ENCODE assay signal across 8 mouse cellular contexts in the genomic region with DNA sequence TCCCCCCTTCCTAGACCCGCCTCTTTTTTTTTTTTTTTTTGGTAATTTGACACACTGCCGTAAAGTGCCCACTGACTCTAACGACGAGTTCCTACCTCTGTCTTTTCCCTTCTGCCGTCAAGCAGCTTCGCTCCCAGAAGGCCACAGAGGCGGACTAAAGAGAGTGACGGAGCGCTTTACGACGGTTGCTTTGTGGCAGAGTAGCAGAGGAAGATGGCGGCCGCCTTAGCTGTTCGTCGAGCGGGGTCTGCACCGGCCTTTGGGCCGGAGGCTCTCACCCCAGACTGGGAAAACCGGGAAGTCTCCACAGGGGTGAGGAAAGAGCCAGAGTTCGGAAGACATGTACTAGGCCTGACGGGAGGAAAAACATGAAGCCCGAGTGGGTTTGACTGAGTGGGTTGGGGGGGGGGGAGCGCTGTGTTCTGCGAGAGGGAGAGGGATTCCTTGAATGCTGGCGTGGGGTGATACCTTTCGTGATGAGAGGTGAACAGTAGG. TPM values are rescaled to one million over a fixed set of nuclear protein-coding genes. Genes with fewer than 3 reads are reported as not detected.
DNase-seq lines count a peak whose midpoint lies in the region; ATAC-seq and TF ChIP-seq lines count a peak whose summit lies in the region.

A gene (plus strand): TSS at position 184 of the 495 bp plus-strand sequence.

- peak within 1 kb of the TSS; percentile 62 for H3K4me2 ChIP-seq in forebrain, postnatal 0 days (ENCODE audit: low read depth)
- H3K4me2 ChIP-seq in lung, embryonic 15.5 days, result peak within 1 kb of the TSS; percentile 80

- H3K27me3 ChIP-seq in MEL (ENCODE audit: control insufficient read depth in 1 of 2, insufficient read depth in 2 of 2, low read length in 2 of 2), result no peaks in the 10 kb centered on the region
- H3K27me3 ChIP-seq in cerebellum, adult 2 months (ENCODE audit: control insufficient read depth, insufficient read depth, low read length), result no peaks in the 10 kb centered on the region
- no peaks in the 10 kb centered on the region for H3K27me3 ChIP-seq in forebrain, postnatal 0 days (ENCODE audit: insufficient read depth, low read length)
- H3K27me3 ChIP-seq in lung, embryonic 15.5 days, result 0 out of 2 replicates have a peak, but pooled peaks cover under 1% of the 10 kb centered on the region

- H3K9me3 ChIP-seq in MEL (replicated peaks; ENCODE audit: insufficient read depth, low read length), result no peaks in the 10 kb centered on the region
- no peaks in the 10 kb centered on the region for H3K9me3 ChIP-seq in forebrain, postnatal 0 days (ENCODE audit: low read length)
- no peaks in the 10 kb centered on the region for H3K9me3 ChIP-seq in lung, embryonic 15.5 days

- H3K36me3 ChIP-seq in MEL (ENCODE audit: control insufficient read depth in 1 of 2, insufficient read depth in 2 of 2, low read length in 2 of 2), result peaks cover 3 to 5% of the 10 kb centered on the region in 2 experiments; a peak in 3 of 4 replicates
- H3K36me3 ChIP-seq in forebrain, postnatal 0 days (ENCODE audit: insufficient read depth), result peaks cover 27% of the 10 kb centered on the region
- H3K36me3 ChIP-seq in lung, embryonic 15.5 days, result peaks cover 29% of the 10 kb centered on the region

- peak in 1 of 2 experiments; percentile 47; a peak in 1 of 4 replicates for TF ChIP-seq EP300 in MEL (IDR thresholded peaks at IDR 0.05; ENCODE audit: low read depth in 1 of 2, low read length in 2 of 2)

- peak within 1 kb of the TSS; percentile 59 for H3K27ac ChIP-seq in MEL (ENCODE audit: control insufficient read depth, low read depth, low read length)
- H3K27ac ChIP-seq in cerebellum, adult 2 months (ENCODE audit: insufficient read depth, low read length), result no peak within 1 kb of the TSS
- peak within 1 kb of the TSS; percentile 42; the same call in 1 of the 2 replicates for H3K27ac ChIP-seq in forebrain, postnatal 0 days (ENCODE audit: low read depth, low read length)
- no peak within 1 kb of the TSS; the same call in 1 of the 2 replicates for H3K27ac ChIP-seq in lung, embryonic 15.5 days

- TF ChIP-seq RAD21 in MEL (IDR thresholded peaks at IDR 0.05; ENCODE audit: low read depth, low read length), result no peak

- peaks cover 13% of the 10 kb centered on the region for H3K79me2 ChIP-seq in MEL (ENCODE audit: control insufficient read depth, insufficient read depth, low read length, poor library complexity)

- under 1% methylated on average over 26 of the region's 26 CpGs for WGBS in cerebellum, adult 2 months
- WGBS in forebrain, postnatal 0 days, result 1% methylated on average over 24 of the region's 26 CpGs
- WGBS in lung, embryonic 15.5 days, result under 1% methylated on average over 25 of the region's 26 CpGs

- peak; percentile 100 for DNase-seq in MEL (ENCODE audit: low read depth, low spot score)
- DNase-seq in cerebellum, adult 2 months, result peak; percentile 91 to 97
- peak; percentile 96 for DNase-seq in forebrain, postnatal 0 days
- DNase-seq in heart, postnatal 4 days, result peak; percentile 90
- DNase-seq in layer of hippocampus, adult 8-10 months (ENCODE audit: low spot score in 2 of 2), result peak; percentile 93 to 95
- peak; percentile 93 for DNase-seq in ovary, adult 18-20 months (ENCODE audit: low spot score)
- DNase-seq in thymus, postnatal 0 days (ENCODE audit: low spot score), result peak; percentile 96

- TF ChIP-seq CTCF in MEL (IDR thresholded peaks at IDR 0.05 in 2 of 3, conservative IDR thresholded peaks at IDR 0.05 in 1 of 3; ENCODE audit: control insufficient read depth in 1 of 3, insufficient read depth in 1 of 3, low read depth in 2 of 3, low read length in 3 of 3, poor library complexity in 1 of 3, severe bottlenecking in 1 of 3), result 0 out of 6 replicates have a peak, but pooled peaks of 1 of the 3 experiments have one; percentile 1
- no peak for TF ChIP-seq CTCF in cerebellum, adult 2 months (IDR thresholded peaks at IDR 0.05; ENCODE audit: borderline replicate concordance, insufficient read depth, low read depth, low read length)
- TF ChIP-seq CTCF in forebrain, postnatal 0 days (IDR thresholded peaks at IDR 0.05; ENCODE audit: low read depth), result no peak

- peaks cover 0 to 7% of the 10 kb centered on the region in 2 experiments; a peak in 1 of 4 replicates for H3K4me1 ChIP-seq in MEL (ENCODE audit: control insufficient read depth in 1 of 2, insufficient read depth in 2 of 2, low read length in 2 of 2)
- peaks cover 6% of the 10 kb centered on the region for H3K4me1 ChIP-seq in cerebellum, adult 2 months (ENCODE audit: control insufficient read depth, insufficient read depth, low read length)
- H3K4me1 ChIP-seq in forebrain, postnatal 0 days (ENCODE audit: insufficient read depth), result peaks cover 7% of the 10 kb centered on the region
- H3K4me1 ChIP-seq in lung, embryonic 15.5 days, result peaks cover 15% of the 10 kb centered on the region

- peak within 1 kb of the TSS; percentile 87 to 89 for H3K4me3 ChIP-seq in MEL (ENCODE audit: control insufficient read depth in 1 of 2, insufficient read depth in 1 of 2, low read depth in 2 of 2, low read length in 2 of 2)
- peak within 1 kb of the TSS; percentile 88 for H3K4me3 ChIP-seq in cerebellum, adult 2 months (replicated peaks; ENCODE audit: insufficient read depth, low read depth, low read length)
- H3K4me3 ChIP-seq in forebrain, postnatal 0 days (ENCODE audit: low read depth, low read length), result peak within 1 kb of the TSS; percentile 51
- H3K4me3 ChIP-seq in lung, embryonic 15.5 days, result peak within 1 kb of the TSS; percentile 72

- peak within 1 kb of the TSS; percentile 91 for H3K9ac ChIP-seq in MEL (ENCODE audit: control insufficient read depth, low read depth, low read length, poor library complexity, severe bottlenecking)
- H3K9ac ChIP-seq in forebrain, postnatal 0 days, result peak within 1 kb of the TSS; percentile 51
- H3K9ac ChIP-seq in lung, embryonic 15.5 days, result peak within 1 kb of the TSS; percentile 64

- TF ChIP-seq POLR2A in MEL (IDR thresholded peaks at IDR 0.05; ENCODE audit: control insufficient read depth in 1 of 2, insufficient read depth in 1 of 2, low read depth in 1 of 2, low read length in 2 of 2, poor library complexity in 1 of 2), result peak; percentile 92 to 97
- TF ChIP-seq POLR2A in cerebellum, adult 2 months (IDR thresholded peaks at IDR 0.05; ENCODE audit: borderline replicate concordance, insufficient read depth, low read length), result peak; percentile 84; the same call in 1 of the 2 replicates

- peak; percentile 98 for ATAC-seq in forebrain, postnatal 0 days
- peak; percentile 92 for ATAC-seq in lung, embryonic 15.5 days (ENCODE audit: borderline replicate concordance, extremely low read depth, low FRiP score, low TSS enrichment)

TF ChIP-seq in MEL, 35 proteins besides CTCF, POLR2A, EP300 and RAD21 (continues in another document):
- TF ChIP-seq BHLHE40 (IDR thresholded peaks at IDR 0.05; ENCODE audit: borderline replicate concordance, low read depth, low read length), result no peak
- peak; percentile 44; the same call in 1 of the 2 replicates for TF ChIP-seq MAX (IDR thresholded peaks at IDR 0.05; ENCODE audit: low read length)
- TF ChIP-seq GABPA (IDR thresholded peaks at IDR 0.05; ENCODE audit: low read depth, low read length), result peak; percentile 81; the same call in 1 of the 2 replicates
- peak; percentile 32; the same call in 1 of the 2 replicates for TF ChIP-seq NRF1 (IDR thresholded peaks at IDR 0.05; ENCODE audit: insufficient read depth, low read depth, low read length, poor library complexity, severe bottlenecking)
- TF ChIP-seq ZMIZ1 (IDR thresholded peaks at IDR 0.05; ENCODE audit: low read depth, low read length), result peak; percentile 95
- TF ChIP-seq POLR2AphosphoS2 (IDR thresholded peaks at IDR 0.05; ENCODE audit: low read length), result peak; percentile 96
- 0 out of 2 replicates have a peak, but pooled peaks have one; percentile 32 for TF ChIP-seq MEF2A (IDR thresholded peaks at IDR 0.05; ENCODE audit: extremely low read depth, insufficient replicate concordance, low read depth, low read length, poor library complexity, severe bottlenecking)
- TF ChIP-seq CHD2 (IDR thresholded peaks at IDR 0.05; ENCODE audit: low read length), result peak; percentile 42; the same call in 1 of the 2 replicates
- TF ChIP-seq HCFC1 (IDR thresholded peaks at IDR 0.05; ENCODE audit: low read depth, low read length), result peak; percentile 96
- peak; percentile 81; the same call in 1 of the 2 replicates for TF ChIP-seq ZKSCAN1 (IDR thresholded peaks at IDR 0.05; ENCODE audit: low read depth, low read length)
- TF ChIP-seq KAT2A (conservative IDR thresholded peaks at IDR 0.05; ENCODE audit: low read depth, low read length), result peak; percentile 98
- TF ChIP-seq TBP (IDR thresholded peaks at IDR 0.05; ENCODE audit: low read depth, low read length), result peak; percentile 88
- TF ChIP-seq CHD1 (IDR thresholded peaks at IDR 0.05; ENCODE audit: low read depth, low read length), result peak; percentile 30; the same call in 1 of the 2 replicates
- no peak for TF ChIP-seq E2F4 (IDR thresholded peaks at IDR 0.05; ENCODE audit: borderline replicate concordance, low read depth, low read length)
- peak; percentile 91 for TF ChIP-seq MAZ (IDR thresholded peaks at IDR 0.05; ENCODE audit: low read depth, low read length)
- no peak for TF ChIP-seq SMC3 (IDR thresholded peaks at IDR 0.05; ENCODE audit: low read depth, low read length)
- TF ChIP-seq POLR2AphosphoS5 (IDR thresholded peaks at IDR 0.05; ENCODE audit: borderline replicate concordance, low read depth, low read length), result no peak
- TF ChIP-seq MYC (IDR thresholded peaks at IDR 0.05; ENCODE audit: low read depth, low read length), result peak; percentile 74; the same call in 1 of the 2 replicates
- peak; percentile 90 for TF ChIP-seq MXI1 (IDR thresholded peaks at IDR 0.05; ENCODE audit: low read depth, low read length)
- TF ChIP-seq ETS1 (IDR thresholded peaks at IDR 0.05; ENCODE audit: low read depth, low read length), result peak; percentile 56
- TF ChIP-seq JUND (IDR thresholded peaks at IDR 0.05; ENCODE audit: low read depth, low read length), result 0 out of 2 replicates have a peak, but pooled peaks have one; percentile 9
- no peak for TF ChIP-seq GATA1 (IDR thresholded peaks at IDR 0.05; ENCODE audit: low read depth, low read length)

RNA-seq across cellular contexts. Expression of the gene that starts here (rescaled TPM):
- 602 and 671 TPM in 2 replicates for total RNA-seq in MEL (2012; rRNA removed)
- polyA plus RNA-seq in MEL (2012; ENCODE audit: insufficient read depth in 1 of 2, insufficient read length in 2 of 2, low read depth in 1 of 2, low replicate concordance in 2 of 2, missing spikeins in 1 of 2), result 100 to 1,000 TPM in 1 of 2 experiments, not detected in 1; 462 TPM
- 319 TPM in 2 replicates for polyA plus RNA-seq in cerebellum, adult 2 months (2012; rRNA removed)
- 428 and 451 TPM in 2 replicates for total RNA-seq in forebrain, postnatal 0 days (2014; rRNA removed)
- 820 and 1,026 TPM in 2 replicates for polyA plus RNA-seq in forebrain, postnatal 0 days (2015; fragmentation: Nextera tagmentation; extraction: Ambion mirVana)
- 100 to 1,000 TPM; 296 TPM for total RNA-seq in heart, postnatal 4 days (2021)
- total RNA-seq in layer of hippocampus, adult 8-10 months (2022), result 100 to 1,000 TPM; 176 to 204 (median 189) TPM
- 771 and 802 TPM in 2 replicates for polyA plus RNA-seq in lung, embryonic 15.5 days (2015; fragmentation: Nextera tagmentation; extraction: Ambion mirVana)
- polyA plus RNA-seq in thymus, postnatal 0 days (2015; fragmentation: Nextera tagmentation; extraction: Ambion mirVana), result 741 and 749 TPM in 2 replicates

Comparison
In these comparisons a context has a peak if more than half of its experiments do, and no peak if none do; other contexts are left out.
1. H3K27ac ChIP-seq: peak in MEL (single experiment) and forebrain, postnatal 0 days (single experiment); none in cerebellum, adult 2 months (single experiment) and lung, embryonic 15.5 days (single experiment).
2. Peak in every context shown above with its lines, with median percentiles within 50 percentile points of each other: DNase-seq, H3K4me3 ChIP-seq and H3K9ac ChIP-seq.